Mouse (Mus musculus) left cerebral cortex, adult 2 months (tissue): ENCODE data around the gene B3gnt9. TPM values are rescaled to one million over a fixed set of nuclear protein-coding genes. Genes with fewer than 3 reads are reported as not detected.
A peak's percentile ranks its signal among the peaks of the same experiment; 100 is the strongest.

Experiments
- DNase-seq, 2 experiments: peaks; one replicate each; pipeline ENCODE4 v3.0.0; 2021 to 2022; ENCODE audit warnings: low spot score in 2 of 2, mixed read lengths in 1 of 2; ENCODE audit errors: extremely low spot score in 1 of 2
- H3K27ac ChIP-seq: fragments of 200-600 bp; 2 replicates; pipeline ENCODE4 v1.8.1; 2022
- H3K4me3 ChIP-seq: fragments of 200-600 bp; 2 replicates; pipeline ENCODE4 v1.8.1; 2022
- CTCF ChIP-seq: fragments of 200-600 bp; IDR thresholded peaks from 2 replicates; pipeline ENCODE4 v1.8.1; 2022; ENCODE audit warnings: antibody characterized with exemption, mild to moderate bottlenecking, moderate library complexity
- intact Hi-C: fragments of 180-260 bp; cut with DNase I; formaldehyde crosslinking; loops from one replicate; pipeline ENCODE4 v1.15.1; 2025
- total RNA-seq, 2 experiments: library from RNA; stranded (reverse); gene quantifications; 2 replicates each; pipeline ENCODE4 v1.2.3; 2021

The B3gnt9 gene
- total RNA-seq, 2 experiments from 2014 or later, result 2.1 to 2.8 TPM

DNA sequence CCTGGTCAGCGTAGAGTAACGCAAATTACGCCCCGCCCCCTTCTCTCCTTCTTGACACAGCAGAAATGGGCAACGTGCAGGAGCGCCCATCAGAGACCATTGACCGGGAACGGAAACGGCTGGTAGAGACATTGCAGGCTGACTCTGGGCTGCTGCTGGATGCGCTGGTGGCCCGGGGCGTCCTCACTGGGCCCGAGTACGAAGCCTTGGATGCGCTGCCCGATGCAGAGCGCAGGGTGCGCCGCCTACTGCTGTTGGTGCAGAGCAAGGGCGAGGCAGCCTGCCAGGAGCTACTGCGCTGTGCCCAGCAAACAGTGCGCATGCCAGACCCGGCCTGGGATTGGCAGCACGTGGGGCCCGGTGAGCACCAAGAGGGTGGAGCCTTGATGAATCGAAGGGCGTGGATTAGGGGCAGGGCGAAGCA is 24.0 kb upstream of the B3gnt9 start:
- intact Hi-C loops, result no loop called here
- DNase-seq, result peak; percentile 83 to 85
- Histone ChIP-seq H3K27ac (peak overlapping the region; percentile 41; the same call in 1 of the 2 replicates), H3K4me3 (peak overlapping the region; percentile 38)
- TF ChIP-seq CTCF, result peak; percentile 20

DNA sequence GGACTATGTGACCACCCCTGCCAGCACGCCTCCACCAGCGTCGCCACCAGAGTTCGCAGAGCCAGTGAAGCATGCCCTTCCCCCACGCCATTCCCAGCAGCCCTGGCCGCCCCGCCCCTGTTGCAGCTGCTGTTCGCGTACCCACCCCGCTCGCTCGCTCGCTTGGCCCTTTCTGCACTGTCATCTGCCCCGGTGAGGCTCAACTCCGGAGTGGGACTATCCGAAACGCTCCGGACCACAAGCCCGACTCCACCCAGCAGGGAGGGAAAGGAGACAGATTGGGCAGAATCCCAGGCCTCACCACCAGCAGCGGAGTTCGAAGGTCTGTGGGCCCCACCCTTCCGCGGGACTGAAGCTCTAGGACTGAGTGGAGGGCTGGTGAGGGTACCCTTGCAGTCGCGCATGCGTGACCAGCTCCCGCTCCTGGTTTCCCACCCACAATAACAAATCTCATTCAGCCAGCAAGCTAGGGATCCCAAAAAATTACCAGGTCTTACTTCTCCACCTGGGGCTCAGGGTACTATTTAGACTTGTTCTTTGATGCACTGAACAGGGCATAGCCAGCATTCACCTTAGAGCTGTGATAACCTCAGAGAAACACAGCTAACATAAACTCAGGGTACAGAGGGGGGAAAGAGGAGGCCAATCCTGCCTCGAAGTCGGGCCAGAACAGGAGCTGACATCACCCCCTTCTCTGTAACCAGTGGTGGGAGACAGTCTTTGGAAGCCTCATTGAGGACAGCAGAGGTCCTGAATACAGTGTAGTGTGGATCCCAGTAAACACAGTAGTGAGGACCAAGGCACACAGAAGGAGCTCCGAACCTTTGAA is 21.6 kb upstream of the B3gnt9 start:
- intact Hi-C loops, result no loop called here
- no peak for TF ChIP-seq CTCF
- H3K4me3 ChIP-seq, result peak overlapping the region; percentile 57
- peak overlapping the region; percentile 82 for H3K27ac ChIP-seq
- DNase-seq, result peak in 1 of 2 experiments; percentile 61

DNA sequence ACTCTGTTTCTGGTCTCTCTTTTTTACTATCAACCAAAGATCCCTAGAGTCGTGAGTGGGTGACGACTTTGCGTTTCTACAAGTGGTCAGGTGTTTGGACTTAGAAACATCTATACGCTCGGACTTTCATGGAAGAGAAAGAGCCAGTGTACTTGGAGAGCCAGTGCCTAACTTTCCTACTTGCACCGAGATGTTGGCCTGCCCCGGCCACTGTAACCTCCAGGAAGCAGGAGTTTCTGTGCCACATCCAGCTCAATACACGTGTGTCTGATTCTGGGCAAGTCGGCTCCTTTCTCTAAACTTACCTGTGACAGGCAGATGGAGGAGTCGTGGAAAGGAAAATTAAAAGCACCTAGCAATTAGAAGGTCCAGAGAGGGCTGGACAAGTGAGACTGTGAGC is 20.9 kb upstream of the B3gnt9 start, which contains the start of gene Nol3:
Gene Nol3 (plus strand): TSS at position 301 of the 400 bp plus-strand sequence.
- no peak for DNase-seq
- intact Hi-C loops, result no loop called here

DNA sequence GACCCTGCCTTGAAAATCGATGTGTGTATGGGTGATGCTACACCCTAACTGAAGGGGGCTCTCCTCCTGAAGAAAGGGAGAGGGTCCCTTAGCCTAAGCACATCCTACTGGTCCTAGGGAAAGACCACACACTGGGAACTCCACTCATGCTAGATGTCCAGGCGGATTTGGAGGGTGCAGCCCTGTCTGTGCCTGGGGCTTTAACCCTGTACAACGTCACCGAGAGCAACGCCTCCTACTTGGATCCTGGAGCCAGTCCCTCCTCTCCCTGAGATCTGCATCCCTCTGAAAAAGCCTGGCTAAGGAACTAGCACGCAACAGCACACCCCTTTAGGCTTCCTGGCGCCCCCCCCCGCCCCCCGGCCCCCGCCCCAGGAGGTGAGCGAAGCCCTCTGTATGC is 20.4 kb upstream of the B3gnt9 start:
- H3K4me3 ChIP-seq, result peak overlapping the region; percentile 57
- intact Hi-C loops, result no loop called here
- DNase-seq, result no peak
- no peak overlapping the region for H3K27ac ChIP-seq
- no peak; the same call in 1 of the 2 replicates for TF ChIP-seq CTCF

More for the DNA sequence above, 20.9 kb upstream of the B3gnt9 start, which contains the start of gene Nol3:
- Histone ChIP-seq H3K4me3 (peak within 1 kb of the TSS; percentile 57), H3K27ac (peak within 1 kb of the TSS; percentile 82)
- no peak for TF ChIP-seq CTCF

DNA sequence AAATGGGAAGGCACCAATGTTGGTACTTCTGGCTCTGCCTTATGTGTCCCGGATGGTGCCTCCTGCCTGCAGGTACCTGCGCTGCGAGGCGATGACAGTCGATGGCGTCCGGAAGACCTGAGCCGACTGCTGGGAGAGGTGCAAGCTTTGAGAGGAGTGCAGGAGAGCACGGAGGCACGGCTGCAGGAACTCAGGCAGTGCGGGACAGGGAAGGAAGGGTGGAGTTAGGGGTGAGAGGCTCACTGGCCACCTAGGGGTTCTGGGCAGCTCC is 15.9 kb upstream of the B3gnt9 start:
- TF ChIP-seq CTCF, result no peak
- no peak overlapping the region for H3K4me3 ChIP-seq
- H3K27ac ChIP-seq, result no peak overlapping the region
- intact Hi-C loops, result no loop called here
- no peak for DNase-seq

DNA sequence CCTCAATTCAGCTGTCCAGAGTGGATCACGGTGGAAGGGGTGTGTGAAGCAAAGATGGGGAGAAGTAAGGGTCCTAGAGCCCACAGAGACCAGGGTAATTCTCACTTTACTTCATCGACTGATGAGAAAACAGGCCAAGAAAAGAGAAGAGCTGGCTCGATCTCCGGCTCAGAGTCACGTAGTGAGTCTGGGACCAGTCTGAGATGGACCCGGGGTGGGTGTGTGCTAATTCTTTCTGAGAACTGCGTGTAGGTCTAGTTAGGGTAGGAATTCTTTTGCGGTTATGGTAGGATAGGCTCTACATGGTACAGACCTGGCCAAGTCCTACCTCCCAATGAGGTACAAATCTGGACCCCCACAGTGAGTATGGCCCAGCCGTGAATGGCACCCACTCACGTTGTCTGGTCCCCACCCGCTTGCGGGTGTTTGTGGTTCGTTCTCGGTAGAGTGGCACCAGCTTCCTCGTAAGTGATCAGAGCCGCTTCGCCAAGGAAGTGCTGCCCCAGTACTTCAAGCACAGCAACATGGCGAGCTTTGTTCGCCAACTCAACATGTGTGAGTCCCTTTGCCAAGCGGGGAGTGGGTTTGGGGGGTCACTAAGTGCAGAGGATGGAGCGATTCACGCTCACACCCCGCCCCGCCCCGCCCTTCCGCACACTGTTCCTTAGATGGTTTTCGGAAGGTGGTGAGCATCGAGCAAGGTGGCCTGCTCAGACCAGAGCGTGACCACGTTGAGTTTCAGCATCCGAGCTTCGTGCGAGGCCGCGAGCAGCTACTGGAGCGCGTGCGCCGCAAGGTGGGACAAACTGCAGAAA is 15.4 kb upstream of the B3gnt9 start:
- H3K27ac ChIP-seq, result peak overlapping the region; percentile 92
- H3K4me3 ChIP-seq, result peak overlapping the region; percentile 61
- TF ChIP-seq CTCF, result no peak
- intact Hi-C loops, result no loop called here
- no peak for DNase-seq

DNA sequence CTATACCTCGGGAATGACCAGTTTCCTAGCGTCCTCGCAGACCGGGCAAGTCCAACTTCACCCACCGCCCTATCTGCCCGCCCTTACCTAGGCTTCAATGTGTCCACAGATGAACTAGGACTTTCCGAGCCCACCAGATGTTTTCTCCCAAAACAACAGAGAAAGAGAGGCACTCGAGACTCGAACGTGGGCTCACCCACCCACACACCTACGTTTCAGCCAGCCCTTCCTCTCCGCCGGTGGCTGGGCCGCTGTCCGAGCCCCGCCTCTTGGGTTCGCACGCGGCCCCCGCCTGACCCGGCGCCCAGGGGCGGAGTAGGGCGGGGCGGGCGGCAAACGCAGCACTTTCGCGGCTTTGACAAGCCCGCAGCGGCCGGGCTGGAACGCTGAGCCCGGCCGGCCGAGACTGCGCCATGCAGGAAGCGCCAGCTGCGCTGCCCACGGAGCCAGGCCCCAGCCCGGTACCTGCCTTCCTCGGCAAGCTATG is 14.6 kb upstream of the B3gnt9 start, which contains the start of gene Hsf4:
Gene Hsf4 (plus strand): TSS at position 341 of the 487 bp plus-strand sequence.
- peak within 1 kb of the TSS; percentile 92 for H3K27ac ChIP-seq
- peak within 1 kb of the TSS; percentile 61 for H3K4me3 ChIP-seq
- intact Hi-C loops, result no loop called here
- peak; percentile 65 to 67 for DNase-seq
- no peak for TF ChIP-seq CTCF

DNA sequence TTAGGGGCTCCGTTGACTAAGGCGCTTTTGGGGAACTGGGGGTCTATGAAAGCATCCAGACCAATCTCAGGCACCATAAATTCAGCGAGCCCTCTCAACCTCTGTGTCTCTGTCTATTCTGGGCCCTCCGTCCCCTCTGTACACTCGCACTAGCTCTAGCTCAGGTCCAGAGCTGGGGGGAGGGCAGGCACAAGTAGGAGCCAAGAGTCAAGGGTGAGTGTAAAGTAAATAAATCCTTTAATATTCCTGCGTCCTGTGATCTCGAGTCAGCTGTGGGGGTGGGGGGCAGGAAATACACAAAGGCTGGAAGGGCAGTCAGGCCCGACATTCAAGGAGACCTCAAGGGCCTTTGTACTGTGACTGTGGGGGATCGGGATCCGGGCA is 14.1 kb upstream of the B3gnt9 start:
- DNase-seq, result no peak
- Histone ChIP-seq H3K4me3 (peak overlapping the region; percentile 61), H3K27ac (peak overlapping the region; percentile 92)
- intact Hi-C loops, result no loop called here
- TF ChIP-seq CTCF, result no peak

DNA sequence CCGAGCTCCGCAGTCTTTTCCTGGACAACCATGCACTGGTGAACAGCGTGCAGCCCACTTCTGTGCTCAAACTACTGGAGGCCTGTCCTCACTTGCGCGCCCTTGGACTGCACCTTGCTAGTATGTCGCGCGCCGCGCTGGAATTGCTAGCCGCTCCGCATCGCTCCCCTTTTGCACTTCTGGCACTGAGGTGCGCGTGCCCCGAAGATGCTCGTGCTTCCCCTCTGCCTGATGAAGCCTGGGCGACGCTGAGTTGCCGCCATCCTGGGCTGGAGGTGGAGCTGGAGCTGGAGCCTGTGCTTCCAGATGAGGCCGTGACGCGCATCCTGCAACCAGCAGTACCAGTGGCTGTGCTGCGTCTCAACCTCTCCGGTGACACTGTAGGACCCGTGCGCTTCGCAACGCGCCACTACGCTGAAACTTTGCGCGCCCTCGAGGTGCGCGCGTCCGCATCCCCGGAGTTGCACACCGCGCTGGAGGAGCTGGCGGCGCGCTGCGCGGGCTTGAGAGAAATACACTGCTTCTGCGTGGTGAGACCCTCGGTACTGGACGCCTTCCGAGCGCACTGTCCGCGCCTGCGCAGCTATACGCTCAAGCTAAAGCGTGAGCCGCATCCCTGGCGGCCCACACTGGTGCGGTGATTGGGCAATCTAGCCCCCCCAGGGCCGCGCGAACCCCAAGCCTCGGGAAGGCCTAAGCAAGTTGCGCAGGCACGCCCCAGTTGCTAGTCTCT is 13.6 kb upstream of the B3gnt9 start:
- TF ChIP-seq CTCF, result no peak
- peak overlapping the region; percentile 61 for H3K4me3 ChIP-seq
- peak; percentile 81 to 86 for DNase-seq
- peak overlapping the region; percentile 92 for H3K27ac ChIP-seq
- intact Hi-C loops, result no loop called here

DNA sequence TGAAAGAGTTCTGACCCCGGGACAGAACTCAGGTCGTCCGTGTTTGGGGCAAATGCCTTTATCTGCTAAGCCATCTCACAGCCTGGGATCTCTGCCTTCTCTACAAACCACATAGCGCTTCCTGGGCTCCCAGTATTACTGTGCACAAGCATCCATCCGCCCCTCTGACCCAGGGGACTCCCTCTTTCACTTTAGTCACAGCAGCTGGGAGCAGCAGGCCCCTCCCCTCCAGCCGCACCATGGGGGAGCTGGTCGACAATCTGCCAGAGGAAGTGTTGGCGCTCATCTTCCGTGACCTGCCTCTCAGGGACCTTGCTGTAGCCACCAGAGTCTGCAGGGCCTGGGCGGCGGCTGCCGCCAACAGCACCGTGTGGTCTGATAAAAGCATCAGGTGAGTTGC is 11.8 kb upstream of the B3gnt9 start:
- intact Hi-C loops, result no loop called here
- TF ChIP-seq CTCF, result no peak
- no peak overlapping the region for H3K4me3 ChIP-seq
- H3K27ac ChIP-seq, result no peak overlapping the region
- no peak for DNase-seq

DNA sequence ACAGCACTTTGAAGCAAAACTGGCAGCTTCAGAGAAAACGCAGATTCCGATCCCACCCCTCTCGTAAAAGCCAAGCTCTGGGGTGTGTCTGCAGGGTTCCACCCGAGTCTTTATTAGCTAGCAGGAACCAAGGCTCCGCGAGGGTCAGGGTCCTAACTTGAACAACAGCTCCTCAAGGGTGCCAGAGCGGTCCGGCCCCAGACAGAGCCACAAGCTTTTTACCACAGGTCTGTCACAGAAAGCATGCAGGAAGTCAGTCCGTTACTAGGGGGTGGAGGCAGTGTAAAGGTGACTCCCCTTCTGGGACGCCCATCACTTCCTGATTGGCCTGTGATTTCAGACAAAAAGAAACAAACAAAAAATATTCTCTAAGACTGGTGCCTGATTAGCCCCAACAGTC is 10.2 kb upstream of the B3gnt9 start:
- intact Hi-C loops, result no loop called here
- no peak overlapping the region for H3K27ac ChIP-seq
- H3K4me3 ChIP-seq, result peak overlapping the region; percentile 61
- DNase-seq, result no peak
- no peak for TF ChIP-seq CTCF
